Mouse (Mus musculus) liver, embryonic 14.5 days (tissue): ENCODE measurements around the gene Hoxc12.

Source experiments
- CTCF ChIP-seq: IDR thresholded peaks from 2 replicates; pipeline ENCODE4 v1.5.1; 2016; ENCODE audit warnings: antibody characterized with exemption, low read depth, control low read depth
- EP300 ChIP-seq: IDR thresholded peaks from 2 replicates; pipeline ENCODE4 v1.6.1; 2016; ENCODE audit warnings: antibody characterized with exemption, low read depth

- peak; percentile 87 for TF ChIP-seq CTCF
- TF ChIP-seq EP300 = no peak
Observed at GRCm38 (mm10) chr15:102987124-102987833, 50.7 kb downstream of the Hoxc12 start.
